Mouse (Mus musculus): ENCODE data around the gene Znhit2. TPM values are rescaled to one million over a fixed set of nuclear protein-coding genes. Genes with fewer than 3 reads are reported as not detected.
"Not testable (repeated sequence)": the region's sequence is repeated elsewhere in the genome, so short reads cannot be mapped to it uniquely, and the experiment has no call there.

Gene Znhit2
- polyA plus RNA-seq, 1 experiment from 2014 or later = 27.6 TPM

GRCm38 (mm10) chr19:6042293-6042692 is 18.7 kb upstream of the Znhit2 start:
- no peak overlapping the region for H3K27ac ChIP-seq (ENCODE audit: low read length)

GRCm38 (mm10) chr19:6044102-6044501 is 16.9 kb upstream of the Znhit2 start:
- H3K27me3 ChIP-seq (ENCODE audit: control insufficient read depth, insufficient read depth, low read length); H3K4me3 ChIP-seq (ENCODE audit: low read depth, low read length); H3K9ac ChIP-seq (replicated peaks; ENCODE audit: low read depth, low read length); ATAC-seq (ENCODE audit: insufficient number of reproducible peaks, insufficient read depth, low FRiP score, low read depth); H3K36me3 ChIP-seq (ENCODE audit: control insufficient read depth, insufficient read depth, low read length); H3K27ac ChIP-seq (ENCODE audit: low read length); H3K9me3 ChIP-seq (ENCODE audit: control insufficient read depth, low read depth, low read length); H3K4me2 ChIP-seq (replicated peaks; ENCODE audit: low read depth, low read length): not testable (repeated sequence)
- 60% methylated on average over 4 of the region's 4 CpGs for WGBS
- peaks cover 13% of the 10 kb centered on the region for H3K4me1 ChIP-seq (ENCODE audit: control insufficient read depth, insufficient read depth, low read length)

More at GRCm38 (mm10) chr19:6042293-6042692, 18.7 kb upstream of the Znhit2 start:
- Histone ChIP-seq H3K4me3 (ENCODE audit: low read depth, low read length) (no peak overlapping the region), H3K4me1 (ENCODE audit: control insufficient read depth, insufficient read depth, low read length) (peaks cover 5% of the 10 kb centered on the region), H3K9me3 (ENCODE audit: control insufficient read depth, low read depth, low read length) (no peaks in the 10 kb centered on the region), H3K36me3 (ENCODE audit: control insufficient read depth, insufficient read depth, low read length) (no peaks in the 10 kb centered on the region), H3K27me3 (ENCODE audit: control insufficient read depth, insufficient read depth, low read length) (no peaks in the 10 kb centered on the region), H3K9ac (replicated peaks; ENCODE audit: low read depth, low read length) (no peak overlapping the region), H3K4me2 (replicated peaks; ENCODE audit: low read depth, low read length) (no peak overlapping the region)
- no peak for ATAC-seq (ENCODE audit: insufficient number of reproducible peaks, insufficient read depth, low FRiP score, low read depth)
- WGBS = 80% methylated on average over 9 of the region's 9 CpGs

GRCm38 (mm10) chr19:6045366-6046293 is 15.4 kb upstream of the Znhit2 start:
- ATAC-seq (ENCODE audit: insufficient number of reproducible peaks, insufficient read depth, low FRiP score, low read depth) = peak; percentile 34; the same call in 1 of the 2 replicates
- Histone ChIP-seq H3K36me3 (ENCODE audit: control insufficient read depth, insufficient read depth, low read length) (peaks cover 24% of the 10 kb centered on the region), H3K9me3 (ENCODE audit: control insufficient read depth, low read depth, low read length) (no peaks in the 10 kb centered on the region), H3K4me3 (ENCODE audit: low read depth, low read length) (peak overlapping the region; percentile 89), H3K27me3 (ENCODE audit: control insufficient read depth, insufficient read depth, low read length) (no peaks in the 10 kb centered on the region), H3K4me1 (ENCODE audit: control insufficient read depth, insufficient read depth, low read length) (peaks cover 13% of the 10 kb centered on the region), H3K9ac (replicated peaks; ENCODE audit: low read depth, low read length) (peak overlapping the region; percentile 87), H3K4me2 (replicated peaks; ENCODE audit: low read depth, low read length) (peak overlapping the region; percentile 84), H3K27ac (ENCODE audit: low read length) (peak overlapping the region; percentile 99)
- 12% methylated on average over 20 of the region's 20 CpGs for WGBS

- Histone ChIP-seq H3K27me3 (ENCODE audit: control insufficient read depth, insufficient read depth, low read length) (no peaks in the 10 kb centered on the region), H3K27ac (ENCODE audit: low read length) (peak within 1 kb of the TSS; percentile 99), H3K9ac (replicated peaks; ENCODE audit: low read depth, low read length) (peak within 1 kb of the TSS; percentile 87), H3K4me2 (replicated peaks; ENCODE audit: low read depth, low read length) (peak within 1 kb of the TSS; percentile 84), H3K4me1 (ENCODE audit: control insufficient read depth, insufficient read depth, low read length) (peaks cover 13% of the 10 kb centered on the region), H3K36me3 (ENCODE audit: control insufficient read depth, insufficient read depth, low read length) (peaks cover 33% of the 10 kb centered on the region), H3K9me3 (ENCODE audit: control insufficient read depth, low read depth, low read length) (no peaks in the 10 kb centered on the region), H3K4me3 (ENCODE audit: low read depth, low read length) (peak within 1 kb of the TSS; percentile 89)
- ATAC-seq (ENCODE audit: insufficient number of reproducible peaks, insufficient read depth, low FRiP score, low read depth) = peak; percentile 89
- WGBS = under 1% methylated on average over 65 of the region's 65 CpGs
Observed at GRCm38 (mm10) chr19:6046294-6047153, 14.5 kb upstream of the Znhit2 start, which contains the start of gene Syvn1. Gene Syvn1, plus strand, starts transcription at chr19:6046576.

GRCm38 (mm10) chr19:6047154-6047898 is 13.7 kb upstream of the Znhit2 start:
- ATAC-seq (ENCODE audit: insufficient number of reproducible peaks, insufficient read depth, low FRiP score, low read depth) = peak; percentile 15
- Histone ChIP-seq H3K9me3 (ENCODE audit: control insufficient read depth, low read depth, low read length) (no peaks in the 10 kb centered on the region), H3K4me1 (ENCODE audit: control insufficient read depth, insufficient read depth, low read length) (peaks cover 13% of the 10 kb centered on the region), H3K9ac (replicated peaks; ENCODE audit: low read depth, low read length) (peak overlapping the region; percentile 87), H3K36me3 (ENCODE audit: control insufficient read depth, insufficient read depth, low read length) (peaks cover 41% of the 10 kb centered on the region), H3K4me2 (replicated peaks; ENCODE audit: low read depth, low read length) (peak overlapping the region; percentile 84), H3K27ac (ENCODE audit: low read length) (peak overlapping the region; percentile 99), H3K27me3 (ENCODE audit: control insufficient read depth, insufficient read depth, low read length) (no peaks in the 10 kb centered on the region), H3K4me3 (ENCODE audit: low read depth, low read length) (peak overlapping the region; percentile 89)
- 3% methylated on average over 40 of the region's 44 CpGs for WGBS

GRCm38 (mm10) chr19:6047899-6048166 is 13.2 kb upstream of the Znhit2 start:
- ATAC-seq (ENCODE audit: insufficient number of reproducible peaks, insufficient read depth, low FRiP score, low read depth) = no peak
- WGBS = 80% methylated on average over 8 of the region's 8 CpGs

GRCm38 (mm10) chr19:6048681-6049410 is 12.1 kb upstream of the Znhit2 start:
- peaks cover 13% of the 10 kb centered on the region for H3K4me1 ChIP-seq (ENCODE audit: control insufficient read depth, insufficient read depth, low read length)
- no peak overlapping the region for H3K9ac ChIP-seq (replicated peaks; ENCODE audit: low read depth, low read length)
- no peak overlapping the region for H3K4me2 ChIP-seq (replicated peaks; ENCODE audit: low read depth, low read length)
- H3K27ac ChIP-seq (ENCODE audit: low read length) = no peak overlapping the region
- H3K36me3 ChIP-seq (ENCODE audit: control insufficient read depth, insufficient read depth, low read length) = peaks cover 56% of the 10 kb centered on the region
- 88% methylated on average over 11 of the region's 11 CpGs for WGBS
- H3K27me3 ChIP-seq (ENCODE audit: control insufficient read depth, insufficient read depth, low read length) = no peaks in the 10 kb centered on the region
- no peak overlapping the region for H3K4me3 ChIP-seq (ENCODE audit: low read depth, low read length)
- no peak for ATAC-seq (ENCODE audit: insufficient number of reproducible peaks, insufficient read depth, low FRiP score, low read depth)
- H3K9me3 ChIP-seq (ENCODE audit: control insufficient read depth, low read depth, low read length) = no peaks in the 10 kb centered on the region

More at GRCm38 (mm10) chr19:6047899-6048166, 13.2 kb upstream of the Znhit2 start:
- H3K4me1 ChIP-seq (ENCODE audit: control insufficient read depth, insufficient read depth, low read length) = peaks cover 13% of the 10 kb centered on the region
- H3K4me3 ChIP-seq (ENCODE audit: low read depth, low read length) = peak overlapping the region; percentile 89
- no peaks in the 10 kb centered on the region for H3K9me3 ChIP-seq (ENCODE audit: control insufficient read depth, low read depth, low read length)
- peaks cover 46% of the 10 kb centered on the region for H3K36me3 ChIP-seq (ENCODE audit: control insufficient read depth, insufficient read depth, low read length)
- H3K4me2 ChIP-seq (replicated peaks; ENCODE audit: low read depth, low read length) = peak overlapping the region; percentile 84
- peak overlapping the region; percentile 87; the same call in 1 of the 2 replicates for H3K9ac ChIP-seq (replicated peaks; ENCODE audit: low read depth, low read length)
- H3K27ac ChIP-seq (ENCODE audit: low read length) = no peak overlapping the region
- H3K27me3 ChIP-seq (ENCODE audit: control insufficient read depth, insufficient read depth, low read length) = no peaks in the 10 kb centered on the region

Measured in stomach, embryonic 14.5 days (tissue).